Mouse (Mus musculus) neural tube, embryonic 14.5 days (tissue): Measurements from ENCODE around the gene Nexmif. TPM values are rescaled to one million over a fixed set of nuclear protein-coding genes. Genes with fewer than 3 reads are reported as not detected.
A peak's percentile ranks its signal among the peaks of the same experiment; 100 is the strongest.
"Not testable (repeated sequence)": the region's sequence is repeated elsewhere in the genome, so short reads cannot be mapped to it uniquely, and the experiment has no call there.

Source experiments
- ATAC-seq: fragments of 200-750 bp; cut with Nextera tagmentation; 2 replicates; pipeline ENCODE4 v1.8.0; 2017; ENCODE audit warnings: low read depth, mild to moderate bottlenecking, moderate TSS enrichment, moderate library complexity
- H3K27ac ChIP-seq: fragments of 300-500 bp; sonication (generic); 2 replicates; pipeline ENCODE4 v1.5.1; 2014; ENCODE audit warnings: low read depth, mild to moderate bottlenecking, control low read depth, low read length, moderate library complexity, mixed read lengths
- H3K27me3 ChIP-seq: fragments of 300-500 bp; sonication (generic); 2 replicates; pipeline ENCODE4 v1.6.1; 2014; ENCODE audit warnings: low read length; ENCODE audit not compliant: control insufficient read depth, insufficient read depth
- H3K36me3 ChIP-seq: fragments of 300-500 bp; sonication (generic); 2 replicates; pipeline ENCODE4 v1.6.1; 2014; ENCODE audit warnings: low read length, mixed read lengths; ENCODE audit not compliant: control insufficient read depth, insufficient read depth
- H3K4me1 ChIP-seq: fragments of 300-500 bp; sonication (generic); 2 replicates; pipeline ENCODE4 v1.6.1; 2014; ENCODE audit warnings: low read length; ENCODE audit not compliant: control insufficient read depth, insufficient read depth
- H3K4me2 ChIP-seq: fragments of 300-500 bp; sonication (generic); 2 replicates; pipeline ENCODE4 v1.6.1; 2014; ENCODE audit warnings: mild to moderate bottlenecking, low read depth, low read length, control low read depth
- H3K4me3 ChIP-seq: fragments of 300-500 bp; sonication (generic); 2 replicates; pipeline ENCODE4 v1.5.1; 2014; ENCODE audit warnings: low read depth, low read length, control low read depth, mixed read lengths
- H3K9ac ChIP-seq: fragments of 300-500 bp; sonication (generic); replicated peaks from 2 replicates; pipeline ENCODE4 v1.6.1; 2014; ENCODE audit warnings: low read depth, mild to moderate bottlenecking, control low read depth, low read length, mixed read lengths
- H3K9me3 ChIP-seq: fragments of 300-500 bp; sonication (generic); 2 replicates; pipeline ENCODE4 v1.6.1; 2016; ENCODE audit warnings: low read length; ENCODE audit not compliant: control insufficient read depth
- WGBS: fragments of 180-500 bp; shearing (Covaris S2); extraction: QIAGEN DNeasy Blood & Tissue Kit; methylation state at CpG from one replicate; pipeline ENCODE4 v1.1.7; 2014; 5-methylcytosine and 5-hydroxymethylcytosine counted together
- microRNA counts: library from miRNA; unstranded; fragments of <30 nt; microRNA quantifications from one replicate; lab custom pipeline; 2016
- microRNA-seq: library from miRNA; unstranded; fragments of <30 nt; microRNA quantifications from one replicate; pipeline ENCODE4, GENCODE M21; 2016
- polyA plus RNA-seq: library from polyadenylated mRNA; unstranded; fragments of >200 nt; fragmentation: Nextera tagmentation; extraction: Ambion mirVana; gene quantifications from 2 replicates; pipeline ENCODE4 v1.2.1, GENCODE M21; 2014

Gene Nexmif
- polyA plus RNA-seq, 1 experiment from 2014 or later = 19.4 TPM

GRCm38 (mm10) chrX:104150072-104150471 is 50.9 kb downstream of the Nexmif start:
- H3K27me3 ChIP-seq = no peaks in the 10 kb centered on the region
- 55% methylated on average over 1 of the region's 1 CpGs for WGBS
- no peak overlapping the region for H3K27ac ChIP-seq
- H3K4me3 ChIP-seq = no peak overlapping the region
- no peak overlapping the region for H3K9ac ChIP-seq
- H3K4me2 ChIP-seq = no peak overlapping the region
- no peak for ATAC-seq
- no peaks in the 10 kb centered on the region for H3K4me1 ChIP-seq
- no peaks in the 10 kb centered on the region for H3K9me3 ChIP-seq
- no peaks in the 10 kb centered on the region for H3K36me3 ChIP-seq

- not testable (repeated sequence) for H3K4me1 ChIP-seq, H3K9ac ChIP-seq, H3K4me3 ChIP-seq, H3K27me3 ChIP-seq, H3K9me3 ChIP-seq, H3K36me3 ChIP-seq, H3K4me2 ChIP-seq, H3K27ac ChIP-seq, ATAC-seq
- WGBS = 50% methylated on average over 5 of the region's 5 CpGs
These were observed 85.7 kb downstream of the Nexmif start for GRCm38 (mm10) chrX:104115266-104115665.

GRCm38 (mm10) chrX:104114596-104114995 is 86.4 kb downstream of the Nexmif start:
- Histone ChIP-seq H3K4me1 (no peaks in the 10 kb centered on the region), H3K36me3 (no peaks in the 10 kb centered on the region), H3K9ac (no peak overlapping the region), H3K27me3 (no peaks in the 10 kb centered on the region), H3K4me3 (no peak overlapping the region), H3K9me3 (no peaks in the 10 kb centered on the region), H3K4me2 (no peak overlapping the region), H3K27ac (no peak overlapping the region)
- 67% methylated on average over 4 of the region's 4 CpGs for WGBS
- ATAC-seq = no peak

- H3K36me3 ChIP-seq = no peaks in the 10 kb centered on the region
- H3K4me3 ChIP-seq = no peak overlapping the region
- no peak overlapping the region for H3K4me2 ChIP-seq
- no peaks in the 10 kb centered on the region for H3K9me3 ChIP-seq
- H3K4me1 ChIP-seq = no peaks in the 10 kb centered on the region
- no peak for ATAC-seq
- no peak overlapping the region for H3K9ac ChIP-seq
- no peaks in the 10 kb centered on the region for H3K27me3 ChIP-seq
- H3K27ac ChIP-seq = no peak overlapping the region
- 62% methylated on average over 2 of the region's 2 CpGs for WGBS
These were observed 146.1 kb downstream of the Nexmif start for GRCm38 (mm10) chrX:104054848-104055247.

GRCm38 (mm10) chrX:104040276-104040675 is 160.7 kb downstream of the Nexmif start:
- no peaks in the 10 kb centered on the region for H3K36me3 ChIP-seq
- no peak for ATAC-seq
- H3K4me2 ChIP-seq = no peak overlapping the region
- no peak overlapping the region for H3K4me3 ChIP-seq
- no peak overlapping the region for H3K9ac ChIP-seq
- no peak overlapping the region for H3K27ac ChIP-seq
- H3K27me3 ChIP-seq = no peaks in the 10 kb centered on the region
- no peaks in the 10 kb centered on the region for H3K9me3 ChIP-seq
- no peaks in the 10 kb centered on the region for H3K4me1 ChIP-seq

GRCm38 (mm10) chrX:104033843-104034242 is 167.1 kb downstream of the Nexmif start:
- Histone ChIP-seq H3K9ac (no peak overlapping the region), H3K27ac (no peak overlapping the region), H3K4me1 (no peaks in the 10 kb centered on the region), H3K27me3 (no peaks in the 10 kb centered on the region), H3K4me3 (no peak overlapping the region), H3K36me3 (no peaks in the 10 kb centered on the region), H3K4me2 (no peak overlapping the region), H3K9me3 (no peaks in the 10 kb centered on the region)
- ATAC-seq = no peak
- WGBS = 78% methylated on average over 5 of the region's 5 CpGs

- 60% methylated on average over 4 of the region's 4 CpGs for WGBS
- Histone ChIP-seq H3K9me3 (no peaks in the 10 kb centered on the region), H3K4me3 (no peak overlapping the region), H3K36me3 (no peaks in the 10 kb centered on the region), H3K9ac (no peak overlapping the region), H3K4me1 (no peaks in the 10 kb centered on the region), H3K4me2 (no peak overlapping the region), H3K27me3 (no peaks in the 10 kb centered on the region), H3K27ac (no peak overlapping the region)
- ATAC-seq = no peak
These were observed 168.2 kb downstream of the Nexmif start for GRCm38 (mm10) chrX:104032756-104033155.

MicroRNA genes within 50 kb of the gene (microRNA counts, 519-probe panel; counts per million panel counts)
- 3,723 counts per million, percentile 34 among the panel's probes with 10 or more counts for microRNA mmu-miR-672 (lab: Ali Mortazavi, UCI)

Small RNA genes within 50 kb of the gene (microRNA-seq; reads per million reads assigned to microRNA genes)
- gene Gm24993 (not detected), gene Mir672 (177 reads per million, percentile 54 among the genes with 10 or more reads in this experiment)

Other genes starting within 250 kb of the Nexmif start
- 32.5 and 42.1 TPM in 2 replicates for gene Rlim, start 219.9 kb downstream of the Nexmif start, polyA plus RNA-seq
- 12.2 and 14.1 TPM in 2 replicates for gene Abcb7, start 212.7 kb upstream of the Nexmif start, polyA plus RNA-seq